Mouse (Mus musculus) C2C12 (cell line): ENCODE results near the gene Rpl29. TPM values are rescaled to one million over a fixed set of nuclear protein-coding genes. Genes with fewer than 3 reads are reported as not detected.

Source experiments
- H3K27me3 ChIP-seq: one replicate; pipeline ENCODE4 v1.6.1; 2011; ENCODE audit not compliant: control insufficient read depth, insufficient read depth, insufficient read length
- H3K36me3 ChIP-seq: one replicate; pipeline ENCODE4 v1.6.1; 2011; ENCODE audit not compliant: control insufficient read depth, insufficient read depth
- H3K4me3 ChIP-seq: one replicate; pipeline ENCODE4 v1.5.1; 2011; ENCODE audit warnings: mild to moderate bottlenecking, control low read depth; ENCODE audit not compliant: poor library complexity, insufficient read depth, severe bottlenecking
- H3K79me2 ChIP-seq: one replicate; pipeline ENCODE4 v1.6.1; 2011; ENCODE audit not compliant: control insufficient read depth, insufficient read depth
- H3K79me3 ChIP-seq: one replicate; pipeline ENCODE4 v1.6.1; 2011; ENCODE audit warnings: low read depth, control low read depth
- H3ac ChIP-seq: one replicate; pipeline ENCODE3; 2011; ENCODE audit warnings: low read depth; ENCODE audit not compliant: control insufficient read depth, insufficient read length
- CEBPB ChIP-seq: IDR thresholded peaks from one replicate; pipeline ENCODE4 v1.6.1; 2011; ENCODE audit warnings: low read depth, mild to moderate bottlenecking, control low read depth, moderate library complexity
- CTCF ChIP-seq: IDR thresholded peaks from one replicate; pipeline ENCODE4 v1.5.1; 2011; ENCODE audit not compliant: control insufficient read depth, insufficient read depth, insufficient read length
- FOSL1 ChIP-seq: IDR thresholded peaks from one replicate; pipeline ENCODE4 v1.8.0; 2011; ENCODE audit warnings: mild to moderate bottlenecking, low read length; ENCODE audit not compliant: poor library complexity, insufficient read depth, severe bottlenecking
- MAX ChIP-seq: IDR thresholded peaks from one replicate; pipeline ENCODE4 v1.6.1; 2011; ENCODE audit warnings: mild to moderate bottlenecking, control low read depth
- MYOD1 ChIP-seq: IDR thresholded peaks from one replicate; pipeline ENCODE4 v1.6.1; 2011; ENCODE audit warnings: low read depth; ENCODE audit not compliant: control insufficient read depth, insufficient read length
- MYOG ChIP-seq: IDR thresholded peaks from one replicate; pipeline ENCODE4 v1.6.1; 2011; ENCODE audit not compliant: control insufficient read depth, insufficient read length; ENCODE audit errors: extremely low read depth
- USF1 ChIP-seq: IDR thresholded peaks from one replicate; pipeline ENCODE4 v1.6.1; 2011; ENCODE audit warnings: low read depth, mild to moderate bottlenecking, control low read depth, moderate library complexity
- polyA plus RNA-seq: library from polyadenylated mRNA; unstranded; fragments of >200 nt; fragmentation: generic; extraction: Trizol; gene quantifications from one replicate; pipeline ENCODE4 v1.2.1, GENCODE M21; 2012; ENCODE audit warnings: missing spikeins

The Rpl29 gene
- polyA plus RNA-seq, 1 experiment, result 72.9 TPM

GRCm38 (mm10) chr9:106460401-106461025 is 31.3 kb downstream of the Rpl29 start:
- Histone ChIP-seq H3K79me3 (peaks cover 43% of the 10 kb centered on the region), H3K4me3 (no peak overlapping the region), H3K79me2 (peaks cover 54% of the 10 kb centered on the region), H3K36me3 (peaks cover 59% of the 10 kb centered on the region), H3K27me3 (no peaks in the 10 kb centered on the region), H3ac (no peak overlapping the region)
- TF ChIP-seq USF1 (no peak), FOSL1 (no peak), MYOD1 (no peak), CEBPB (no peak), MYOG (no peak), CTCF (no peak), MAX (no peak)

- no peak for TF ChIP-seq CTCF
- TF ChIP-seq USF1, result no peak
- TF ChIP-seq MAX, result no peak
- TF ChIP-seq MYOD1, result no peak
- TF ChIP-seq FOSL1, result no peak
- TF ChIP-seq CEBPB, result no peak
- no peak for TF ChIP-seq MYOG
Measured at GRCm38 (mm10) chr9:106461026-106461415, 31.8 kb downstream of the Rpl29 start.

GRCm38 (mm10) chr9:106461641-106462429 is 32.6 kb downstream of the Rpl29 start:
- TF ChIP-seq USF1, result no peak
- no peak for TF ChIP-seq CTCF
- no peak for TF ChIP-seq MYOD1
- no peak for TF ChIP-seq FOSL1
- TF ChIP-seq MYOG, result no peak
- TF ChIP-seq CEBPB, result no peak
- no peak for TF ChIP-seq MAX
- peaks cover 30% of the 10 kb centered on the region for H3K79me3 ChIP-seq
- no peaks in the 10 kb centered on the region for H3K27me3 ChIP-seq
- peaks cover 65% of the 10 kb centered on the region for H3K36me3 ChIP-seq
- H3K79me2 ChIP-seq, result peaks cover 41% of the 10 kb centered on the region
- H3ac ChIP-seq, result no peak overlapping the region
- no peak overlapping the region for H3K4me3 ChIP-seq

More at GRCm38 (mm10) chr9:106461026-106461415, 31.8 kb downstream of the Rpl29 start:
- no peak overlapping the region for H3ac ChIP-seq
- no peak overlapping the region for H3K4me3 ChIP-seq
- H3K79me3 ChIP-seq, result peaks cover 37% of the 10 kb centered on the region
- H3K27me3 ChIP-seq, result no peaks in the 10 kb centered on the region
- peaks cover 49% of the 10 kb centered on the region for H3K79me2 ChIP-seq
- H3K36me3 ChIP-seq, result peaks cover 65% of the 10 kb centered on the region

GRCm38 (mm10) chr9:106462430-106462800 is 33.2 kb downstream of the Rpl29 start:
- Histone ChIP-seq H3K4me3 (no peak overlapping the region), H3ac (no peak overlapping the region), H3K79me3 (peaks cover 24% of the 10 kb centered on the region), H3K36me3 (peaks cover 65% of the 10 kb centered on the region), H3K27me3 (no peaks in the 10 kb centered on the region), H3K79me2 (peaks cover 35% of the 10 kb centered on the region)
- no peak for TF ChIP-seq FOSL1
- TF ChIP-seq CEBPB, result no peak
- TF ChIP-seq CTCF, result no peak
- no peak for TF ChIP-seq MAX
- no peak for TF ChIP-seq USF1
- no peak for TF ChIP-seq MYOG
- TF ChIP-seq MYOD1, result no peak

GRCm38 (mm10) chr9:106463122-106464063 is 34.1 kb downstream of the Rpl29 start:
- H3K36me3 ChIP-seq, result peaks cover 58% of the 10 kb centered on the region

More at GRCm38 (mm10) chr9:106463122-106464063, 34.1 kb downstream of the Rpl29 start:
- Histone ChIP-seq H3K4me3 (no peak overlapping the region), H3K27me3 (no peaks in the 10 kb centered on the region), H3K79me3 (peaks cover 14% of the 10 kb centered on the region), H3K79me2 (peaks cover 25% of the 10 kb centered on the region), H3ac (no peak overlapping the region)
- TF ChIP-seq USF1, result no peak
